Mouse (Mus musculus): ENCODE measurements around the gene Tkt.

- TF ChIP-seq CTCF (IDR thresholded peaks at IDR 0.05; ENCODE audit: low read depth) (no peak), EP300 (IDR thresholded peaks at IDR 0.05; ENCODE audit: low read depth) (no peak)
These were observed at the start of gene Tkt for GRCm38 (mm10) chr14:30548131-30548720.
